Mouse (Mus musculus) left cerebral cortex, postnatal 14 days (tissue): Measurements from ENCODE around the gene Tmem43. TPM values are rescaled to one million over a fixed set of nuclear protein-coding genes. Genes with fewer than 3 reads are reported as not detected.
A peak's percentile ranks its signal among the peaks of the same experiment; 100 is the strongest.
"Not testable (repeated sequence)": the region's sequence is repeated elsewhere in the genome, so short reads cannot be mapped to it uniquely, and the experiment has no call there.

ENCODE experiments used
- DNase-seq, 2 experiments: peaks; one replicate each; pipeline ENCODE4 v3.0.0; 2021 to 2022; ENCODE audit warnings: low spot score in 2 of 2, mixed read lengths in 1 of 2
- intact Hi-C: fragments of 180-260 bp; cut with DNase I; formaldehyde crosslinking; loops from one replicate; pipeline ENCODE4 v1.15.1; 2025
- long read RNA-seq, 2 experiments: library from polyadenylated mRNA; stranded (forward); transcript quantifications; one replicate each; pipeline ENCODE4 v2.0.0; 2021
- total RNA-seq, 2 experiments: library from RNA; stranded (reverse); gene quantifications; 2 replicates each; pipeline ENCODE4 v1.2.3; 2021

Tmem43 gene
- 10 to 100 TPM; 23.0 to 26.7 TPM for total RNA-seq
- long read RNA-seq, experiment 1, transcript Tmem43-201 (12 exons, 2,903 nt) = major isoform, 21 of 23 reads
- long read RNA-seq, experiment 1, partial matches to known transcripts = 2 of 23 reads
- long read RNA-seq, experiment 1, other reads (novel, unspliced or antisense) = 0 of 23 reads
- long read RNA-seq, experiment 2, transcript Tmem43-201 (12 exons, 2,903 nt) = major isoform, 19 of 23 reads
- long read RNA-seq, experiment 2, partial matches to known transcripts = 2 of 23 reads
- long read RNA-seq, experiment 2, other reads (novel, unspliced or antisense) = 2 of 23 reads

DNA sequence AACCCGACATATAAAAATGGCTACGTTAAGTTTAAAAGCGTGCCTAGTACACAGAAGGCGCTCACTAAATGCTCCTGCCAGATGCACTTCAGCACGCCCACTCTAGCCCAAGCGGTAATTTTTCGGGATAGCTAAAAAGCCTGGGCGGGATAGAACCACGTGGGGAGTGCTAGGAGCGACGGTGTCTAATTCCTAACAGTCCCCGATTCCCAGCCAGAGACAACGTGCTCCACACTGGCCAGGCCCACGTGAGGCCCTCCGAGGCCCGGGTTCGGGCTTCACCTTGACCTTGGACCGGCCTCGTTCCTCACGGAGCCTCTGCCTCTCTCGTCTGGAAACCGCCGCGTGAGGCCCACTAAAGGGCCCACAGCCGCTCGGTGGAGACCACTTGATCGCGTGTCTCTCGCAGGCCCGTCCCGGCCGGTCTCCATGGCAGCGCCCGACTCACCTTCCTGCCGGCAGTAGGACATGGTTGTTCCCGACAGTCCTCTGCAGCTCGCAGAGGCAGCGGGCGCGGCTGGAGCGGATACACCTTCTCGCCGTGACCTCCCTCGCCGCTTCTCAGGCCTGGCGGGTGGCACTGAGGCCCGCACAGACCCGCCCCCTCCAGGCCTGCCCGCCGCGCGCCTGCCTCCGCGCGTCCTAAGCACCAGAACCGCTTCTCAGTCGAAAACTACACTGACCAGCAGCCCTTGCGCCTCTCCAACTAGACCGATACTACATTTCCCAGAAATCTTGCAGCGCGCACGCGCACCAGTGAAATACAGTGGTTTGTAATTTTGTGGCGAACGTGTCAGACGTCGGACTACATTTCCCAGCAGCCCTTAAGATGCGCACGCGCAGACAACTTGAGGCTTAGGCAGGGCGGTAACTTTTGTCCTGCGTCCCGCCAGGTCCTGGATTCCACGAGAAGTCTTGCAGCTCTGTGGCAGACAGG lies at the start of gene Tmem43, which contains the start of gene Chchd4:
Gene Tmem43, plus strand, starts transcription at position 836 of the 937 bp plus-strand sequence.
Gene Chchd4, minus strand, starts transcription at position 679 of the 937 bp plus-strand sequence.
- peak; percentile 99 for DNase-seq
- intact Hi-C loops = no loop called here

DNA sequence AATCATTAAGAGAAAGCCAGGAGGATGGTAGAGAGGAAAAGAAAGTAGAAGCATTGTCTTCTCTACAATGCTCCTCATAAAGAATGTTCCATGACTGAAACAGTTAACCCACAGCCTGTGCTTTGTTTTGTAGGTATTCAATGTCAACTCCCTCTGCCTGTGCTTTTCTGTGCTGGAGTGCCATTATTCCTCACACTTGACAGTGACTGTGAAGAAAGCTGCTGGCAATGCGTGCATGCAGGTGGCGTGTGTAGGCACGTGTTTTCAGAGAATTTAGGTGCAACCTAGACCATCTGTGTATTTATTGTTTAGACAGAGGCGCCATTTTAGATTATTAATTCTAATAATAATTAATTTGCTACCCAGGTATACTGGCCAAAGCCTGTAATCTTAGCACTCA lies 49.4 kb upstream of the Tmem43 start:
- intact Hi-C loops = no loop called here
- no peak for DNase-seq

DNA sequence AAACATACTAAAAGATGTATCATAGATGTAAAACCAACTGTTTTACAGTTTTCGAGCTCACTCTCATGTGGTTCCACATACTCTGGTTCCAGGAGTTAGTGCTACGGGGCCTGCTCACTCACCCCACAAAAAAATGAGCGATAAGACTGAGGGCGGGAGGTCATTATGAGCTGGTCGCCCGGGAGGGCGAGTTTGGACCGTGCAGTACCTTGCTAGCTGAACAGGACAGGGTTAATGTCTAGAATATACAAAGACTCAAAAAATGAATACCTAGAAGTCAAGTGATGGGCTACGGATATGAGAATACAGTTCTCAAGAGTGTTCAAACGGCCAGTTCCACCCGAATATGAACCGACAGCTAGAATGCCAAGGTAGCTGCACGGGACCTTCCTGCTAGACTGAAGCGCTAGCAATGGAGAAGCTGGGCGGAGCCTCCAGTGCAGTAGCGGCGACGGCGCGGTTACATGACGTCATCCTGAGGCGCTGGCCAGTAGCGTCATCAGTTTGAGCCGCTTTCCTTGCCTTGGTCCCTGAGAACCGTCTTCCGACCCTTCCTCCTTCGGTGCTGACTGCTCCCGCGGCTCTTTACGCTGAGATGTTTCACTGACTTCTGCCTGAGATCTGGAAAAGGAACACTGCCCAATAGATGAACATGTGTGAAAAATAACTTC lies 32.9 kb upstream of the Tmem43 start:
- intact Hi-C loops = no loop called here
- peak; percentile 98 to 99 for DNase-seq

DNA sequence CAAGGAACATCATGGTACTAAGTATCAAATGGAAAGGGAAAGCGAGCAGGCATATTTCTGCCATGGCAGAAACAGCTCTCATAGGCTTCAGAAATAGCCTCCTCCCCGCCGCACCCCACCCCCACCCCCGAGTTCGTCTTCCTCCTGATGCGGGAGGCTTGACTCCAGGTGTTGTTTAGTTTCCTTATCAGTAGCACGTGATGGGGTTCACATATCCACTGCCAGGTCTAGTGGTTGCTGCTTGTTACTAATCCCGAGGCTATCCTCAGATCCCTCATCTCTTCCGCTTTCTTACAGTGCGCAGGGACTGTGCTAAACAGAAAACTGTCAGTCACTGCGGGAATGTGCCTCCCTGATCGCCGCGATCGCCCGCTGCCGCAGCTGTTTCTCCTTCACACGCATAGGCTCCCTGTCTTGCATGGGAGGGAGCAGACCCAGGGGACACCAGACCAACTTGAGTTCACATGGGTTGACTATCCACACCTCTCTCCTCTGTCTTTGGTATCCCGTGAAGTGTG lies 32.3 kb upstream of the Tmem43 start:
- intact Hi-C loops = no loop called here
- peak in 1 of 2 experiments; percentile 13 for DNase-seq

GRCm38 (mm10) chr6:91445316-91445715 lies 28.2 kb upstream of the Tmem43 start:
- no peak for DNase-seq
- intact Hi-C loops = no loop called here

DNA sequence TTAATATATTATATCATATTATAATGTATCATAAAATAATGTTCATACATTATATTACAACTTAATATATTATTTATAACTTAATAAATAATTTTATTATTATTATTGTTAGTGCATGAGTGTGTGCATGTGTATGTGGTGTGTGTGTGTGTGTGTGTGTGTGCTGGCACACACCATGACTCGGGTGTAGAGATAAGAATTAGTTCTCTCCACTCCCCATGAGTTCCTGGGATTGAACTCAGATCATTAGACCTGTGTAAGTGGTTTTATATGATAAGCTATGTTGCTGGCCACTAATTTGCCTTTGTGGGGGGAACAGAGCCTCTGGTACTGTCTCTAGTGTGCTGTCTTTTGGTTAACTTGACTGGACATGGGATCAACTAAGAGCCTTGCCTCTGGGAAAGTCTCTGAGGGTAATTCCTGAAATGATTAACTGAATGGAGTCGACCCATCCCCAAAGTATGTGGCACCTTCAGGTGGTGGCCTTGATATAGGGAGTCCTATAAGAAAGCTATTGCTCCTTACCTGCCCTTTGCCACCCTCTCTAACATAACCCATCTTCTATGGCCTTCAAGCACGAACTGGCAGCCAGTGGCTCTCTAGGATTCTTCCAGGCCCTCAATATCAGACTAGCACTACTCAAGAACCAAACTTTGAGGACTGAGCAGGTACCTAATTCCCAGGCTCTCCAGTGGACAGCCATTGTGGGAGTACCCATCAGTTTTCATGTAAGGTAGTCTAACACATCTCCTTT lies 23.9 kb upstream of the Tmem43 start:
- DNase-seq = no peak
- intact Hi-C loops = no loop called here

GRCm38 (mm10) chr6:91452056-91452455 lies 21.4 kb upstream of the Tmem43 start:
- intact Hi-C loops = no loop called here
- no peak for DNase-seq

GRCm38 (mm10) chr6:91454546-91454945 lies 19.0 kb upstream of the Tmem43 start:
- no peak for DNase-seq
- intact Hi-C loops = no loop called here

GRCm38 (mm10) chr6:91459471-91459870 lies 14.0 kb upstream of the Tmem43 start:
- intact Hi-C loops = no loop called here
- no peak for DNase-seq

DNA sequence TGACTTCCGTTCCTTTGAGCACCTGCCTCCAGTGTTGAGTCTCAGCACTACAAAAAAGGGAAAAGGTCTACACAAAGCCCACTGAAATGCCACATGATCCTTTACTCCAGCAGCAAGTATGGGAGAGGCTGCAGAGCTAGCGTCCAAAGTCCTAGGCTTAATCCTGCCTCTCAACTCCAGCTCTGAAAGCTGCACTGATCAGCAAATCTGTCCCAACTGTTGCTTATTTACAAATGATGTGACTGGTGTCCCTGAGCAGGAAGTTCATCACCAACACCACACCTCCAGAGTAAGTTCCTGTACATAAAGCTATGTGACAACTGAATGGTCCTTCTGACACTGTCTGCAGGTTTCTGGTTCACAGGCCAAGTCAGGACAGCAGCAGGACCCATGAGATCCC lies 7.7 kb upstream of the Tmem43 start:
- intact Hi-C loops = no loop called here
- no peak for DNase-seq

- DNase-seq = no peak
- intact Hi-C loops = no loop called here
Observed at GRCm38 (mm10) chr6:91467106-91467505, 6.4 kb upstream of the Tmem43 start.

- intact Hi-C loops = no loop called here
- DNase-seq = no peak
Observed at GRCm38 (mm10) chr6:91470712-91471111, 2.8 kb upstream of the Tmem43 start.

- DNase-seq, intact Hi-C loops: not testable (repeated sequence)
Observed at GRCm38 (mm10) chr6:91471427-91471826, 2.1 kb upstream of the Tmem43 start.

DNA sequence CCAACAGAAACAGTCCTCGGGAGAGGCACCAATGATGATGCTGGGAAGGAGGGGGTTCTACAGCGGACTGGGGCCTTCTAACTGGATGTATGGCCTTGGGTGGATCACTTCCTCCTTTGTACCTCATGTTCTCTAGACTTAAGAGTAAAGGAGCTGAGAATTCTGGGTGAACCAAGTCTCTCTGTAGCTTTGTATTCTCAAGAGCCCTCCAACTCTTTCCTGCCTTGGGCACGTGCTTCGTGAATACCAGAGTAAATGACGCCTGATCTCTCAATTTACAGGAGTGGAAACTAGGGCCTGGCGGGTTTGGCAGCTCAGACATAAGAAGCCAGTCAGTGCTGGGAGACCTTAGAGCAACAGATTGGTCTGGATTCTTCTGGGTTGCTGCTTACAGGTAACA lies 1.2 kb upstream of the Tmem43 start:
- no peak for DNase-seq
- intact Hi-C loops = no loop called here

GRCm38 (mm10) chr6:91473805-91474440 lies 420 bp downstream of the Tmem43 start:
- intact Hi-C loops = no loop called here

GRCm38 (mm10) chr6:91474441-91475190 lies 1.1 kb downstream of the Tmem43 start:
- no peak for DNase-seq
- intact Hi-C loops = no loop called here

More at GRCm38 (mm10) chr6:91473805-91474440, 420 bp downstream of the Tmem43 start:
- no peak for DNase-seq

DNA sequence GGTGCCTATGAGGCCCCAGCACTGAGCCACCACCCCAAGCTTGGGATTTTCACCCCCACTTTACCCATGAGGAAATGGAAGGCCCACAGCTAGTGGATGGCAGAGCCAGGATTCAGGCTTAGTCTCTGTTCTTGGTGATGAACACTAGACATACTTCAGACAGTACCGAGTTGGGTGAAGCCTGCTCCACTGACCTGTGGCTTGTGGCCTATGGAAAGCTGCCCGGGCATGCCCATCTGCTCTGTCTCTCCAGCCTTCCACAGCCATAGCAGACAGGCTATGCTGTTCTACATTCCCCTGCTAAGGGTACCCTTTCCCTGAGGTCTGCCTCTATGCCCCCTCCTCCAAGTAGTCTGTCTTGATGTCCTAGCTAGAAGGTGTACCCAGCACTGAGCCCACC lies 3.0 kb downstream of the Tmem43 start:
- intact Hi-C loops = no loop called here

DNA sequence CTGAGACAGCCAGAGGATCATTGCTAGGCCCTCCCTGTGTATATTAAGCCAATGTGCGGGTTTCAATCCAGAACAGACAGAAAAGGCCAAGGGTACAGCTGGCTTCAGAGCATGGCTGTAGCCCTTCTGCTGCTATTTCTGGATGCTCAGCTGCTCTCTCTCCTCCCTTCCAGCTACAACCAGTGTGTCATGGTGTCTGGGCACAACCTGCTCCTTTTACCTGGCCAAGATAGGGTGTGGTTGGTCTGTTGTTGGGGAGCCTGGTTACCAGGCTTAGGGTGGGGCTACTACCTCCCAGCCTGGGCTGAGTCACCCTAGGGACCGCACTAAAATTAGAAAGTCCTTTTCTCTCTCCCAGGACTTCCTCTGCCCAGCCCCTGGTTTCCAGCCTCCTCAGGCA lies 9.9 kb downstream of the Tmem43 start:
- intact Hi-C loops = no loop called here
- DNase-seq = no peak

More for the DNA sequence above, 3.0 kb downstream of the Tmem43 start:
- DNase-seq = no peak
